Mouse (Mus musculus) spleen, adult 10 weeks (tissue): Measurements from ENCODE around the gene Jmjd7. TPM values are rescaled to one million over a fixed set of nuclear protein-coding genes. Genes with fewer than 3 reads are reported as not detected.

Experiments used
- polyA plus RNA-seq: library from polyadenylated mRNA; stranded (reverse); fragments of 350-450 nt; fragmentation: Illumina TruSeq; extraction: RNeasy Lipid Tissue Mini Kit (QIAGEN cat#74804); gene quantifications from one replicate; pipeline ENCODE4 v1.2.3, GENCODE M21; 2015; ENCODE audit warnings: low replicate concordance; ENCODE audit not compliant: insufficient read depth

Gene Jmjd7
- 5.4 TPM for polyA plus RNA-seq

GRCm38 (mm10) chr2:120026984-120027949, at the start of gene Jmjd7, which contains the start of gene Gm28042:
Gene Jmjd7 (plus strand): TSS chr2:120027483.
Gene Gm28042 (plus strand): TSS chr2:120027493.

GRCm38 (mm10) chr2:120032726-120033467, 5.6 kb downstream of the Jmjd7 start, which contains the start of gene Pla2g4b:
Gene Pla2g4b (plus strand): TSS chr2:120033417.

Other genes starting within 250 kb of the Jmjd7 start
- 14.4 TPM for gene Rpap1, start 239.9 kb upstream of the Jmjd7 start, polyA plus RNA-seq
- 1.5 TPM for gene Tyro3, start 229.8 kb upstream of the Jmjd7 start, polyA plus RNA-seq
- 67.2 TPM for gene Mga, start 130.3 kb upstream of the Jmjd7 start, polyA plus RNA-seq
- 5.2 TPM for gene Mapkbp1, start 54.8 kb upstream of the Jmjd7 start, polyA plus RNA-seq
- 1.3 TPM for gene Gm28042, start within 50 bp of the Jmjd7 start, polyA plus RNA-seq
- 5.6 TPM for gene Pla2g4b, start 5.9 kb downstream of the Jmjd7 start, polyA plus RNA-seq
- 56.0 TPM for gene Ehd4, start 127.1 kb downstream of the Jmjd7 start, polyA plus RNA-seq
- gene Pla2g4e, start 217.9 kb downstream of the Jmjd7 start, polyA plus RNA-seq: not detected